Mouse (Mus musculus): ENCODE measurements around the gene Gm7682. TPM values are rescaled to one million over a fixed set of nuclear protein-coding genes. Genes with fewer than 3 reads are reported as not detected.
"Not testable (repeated sequence)": the region's sequence is repeated elsewhere in the genome, so short reads cannot be mapped to it uniquely, and the experiment has no call there.

Gene Gm7682
- total RNA-seq (2021) = not detected
- long read RNA-seq, experiment 1 = 0 reads
- long read RNA-seq, experiment 2 = 0 reads

DNA sequence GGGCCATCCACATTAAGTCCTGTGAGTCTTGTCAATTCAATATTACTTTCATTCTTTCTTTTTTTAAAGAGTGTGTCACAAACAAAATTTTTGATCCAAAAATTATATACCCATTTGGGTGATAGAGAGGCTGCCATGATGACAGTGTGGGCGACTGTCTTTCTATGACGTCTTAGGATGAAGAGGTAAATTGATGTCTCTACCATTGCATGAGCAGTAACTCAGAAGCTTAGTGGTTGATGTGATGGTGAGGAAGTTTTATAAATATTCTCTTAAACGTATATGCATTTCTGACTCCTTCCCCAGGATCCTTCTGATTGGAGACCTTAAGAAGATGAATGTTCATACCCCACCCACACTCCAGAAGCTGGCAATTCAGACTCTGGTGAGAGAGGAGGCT lies at the start of gene Gm7682:
TSS of gene Gm7682 (plus strand) at position 301 of the 400 bp plus-strand sequence.
- DNase-seq = not testable (repeated sequence)

Other genes with a start within 250 kb of the Gm7682 start
- not detected for gene Gm3106, start 227.8 kb upstream of the Gm7682 start, total RNA-seq (2021)
- not detected for gene A430089I19Rik, start 139.0 kb upstream of the Gm7682 start, total RNA-seq (2021)
- not detected for gene Gm6502, start 131.3 kb upstream of the Gm7682 start, total RNA-seq (2021)
- gene AA792892, start 106.0 kb upstream of the Gm7682 start, total RNA-seq (2021) = not detected
- not detected for gene Gm3139, start 80.5 kb downstream of the Gm7682 start, total RNA-seq (2021)
- not detected for gene Gm3147, start 170.6 kb downstream of the Gm7682 start, total RNA-seq (2021)
- gene Gm6509, start 178.2 kb downstream of the Gm7682 start, total RNA-seq (2021) = not detected
- gene Gm6205, start 202.6 kb downstream of the Gm7682 start, total RNA-seq (2021) = not detected

All from gastrocnemius, postnatal 10 days (tissue).